Mouse (Mus musculus): ENCODE measurements at regions not wholly inside any gene's neighbourhood (a gene's known extent, or its start where the extent isn't known, plus 50 kb on each side); places are given as distances from the start of the nearest gene placed in this dataset.

DNA sequence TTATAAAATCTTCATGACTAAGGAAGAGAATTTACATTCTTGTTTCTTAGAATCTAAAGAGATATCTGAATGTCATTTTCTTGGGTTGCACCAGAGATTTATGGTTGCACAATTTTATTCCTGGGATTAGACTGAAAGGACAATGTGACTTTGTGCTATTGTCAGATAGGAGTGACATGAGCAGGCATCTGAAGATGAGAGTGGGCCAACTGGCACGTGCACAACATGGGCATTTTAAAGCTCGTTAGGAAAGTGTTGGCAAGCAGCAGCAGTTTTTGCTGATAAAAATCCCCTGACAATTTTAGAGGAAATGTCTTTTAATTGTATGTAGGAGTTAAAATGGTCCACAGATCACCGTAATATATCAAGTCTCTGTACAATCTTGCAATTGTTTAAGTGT is 178.9 kb upstream of the Tecrl start:
- no peak overlapping the region for H3K27ac ChIP-seq
- H3K9ac ChIP-seq (ENCODE audit: low read depth, low read length), result no peak overlapping the region
- no peaks in the 10 kb centered on the region for H3K4me1 ChIP-seq (ENCODE audit: control insufficient read depth, insufficient read depth, low read length)
- TF ChIP-seq EP300 (IDR thresholded peaks at IDR 0.05; ENCODE audit: insufficient read depth, low read depth, low read length) (no peak), CTCF (IDR thresholded peaks at IDR 0.05) (no peak), POLR2A (IDR thresholded peaks at IDR 0.05; ENCODE audit: insufficient read depth, low read depth, low read length) (no peak)
- no peak for DNase-seq
- no peak overlapping the region for H3K4me3 ChIP-seq
- intact Hi-C loops (cut with DNase I), result no loop called here
- no peaks in the 10 kb centered on the region for H3K79me2 ChIP-seq (replicated peaks; ENCODE audit: control insufficient read depth, insufficient read depth, low read length)
- no peaks in the 10 kb centered on the region for H3K27me3 ChIP-seq (ENCODE audit: control insufficient read depth, insufficient read depth, low read length)
- 25% methylated on average over 3 of the region's 3 CpGs for WGBS
- no peaks in the 10 kb centered on the region for H3K36me3 ChIP-seq (ENCODE audit: control insufficient read depth, insufficient read depth, low read length)

- no peaks in the 10 kb centered on the region for H3K4me1 ChIP-seq (ENCODE audit: control insufficient read depth, insufficient read depth, low read length)
- H3K27me3 ChIP-seq (ENCODE audit: control insufficient read depth, insufficient read depth, low read length), result no peaks in the 10 kb centered on the region
- WGBS, result 46% methylated on average over 1 of the region's 1 CpGs
- H3K9ac ChIP-seq (ENCODE audit: low read depth, low read length), result no peak overlapping the region
- no peak overlapping the region for H3K27ac ChIP-seq
- DNase-seq, result no peak
- intact Hi-C loops (cut with DNase I), result no loop called here
- no peaks in the 10 kb centered on the region for H3K79me2 ChIP-seq (replicated peaks; ENCODE audit: control insufficient read depth, insufficient read depth, low read length)
- TF ChIP-seq CTCF (IDR thresholded peaks at IDR 0.05) (peak; percentile 50), EP300 (IDR thresholded peaks at IDR 0.05; ENCODE audit: insufficient read depth, low read depth, low read length) (no peak)
- H3K36me3 ChIP-seq (ENCODE audit: control insufficient read depth, insufficient read depth, low read length), result no peaks in the 10 kb centered on the region
- H3K4me3 ChIP-seq, result no peak overlapping the region
Measured at GRCm38 (mm10) chr5:83518661-83519060, 163.7 kb upstream of the Tecrl start.

DNA sequence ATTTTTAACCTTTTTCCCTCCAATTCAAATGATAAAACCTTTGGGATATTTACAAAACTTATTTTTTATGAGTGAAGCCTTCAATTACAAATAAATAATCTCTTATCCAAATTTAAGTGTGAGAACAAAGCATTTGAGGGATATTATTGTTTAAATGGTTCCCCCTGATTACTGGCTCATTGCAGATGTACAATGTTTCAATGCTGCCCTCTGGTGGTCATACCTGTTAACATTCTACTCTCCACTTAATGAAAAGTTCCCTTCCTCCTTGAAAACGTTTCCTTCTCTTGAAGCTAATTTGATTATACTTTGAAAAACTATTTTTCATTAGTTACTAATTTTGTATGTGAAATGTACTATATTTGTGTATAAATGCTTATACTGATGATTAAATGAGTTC is 129.1 kb upstream of the Tecrl start:
- no peak for TF ChIP-seq POLR2A (IDR thresholded peaks at IDR 0.05; ENCODE audit: insufficient read depth, low read depth, low read length)
- peak; percentile 76 for TF ChIP-seq CTCF (IDR thresholded peaks at IDR 0.05)
- intact Hi-C loops (cut with DNase I), result no loop called here
- Histone ChIP-seq H3K27ac (no peak overlapping the region), H3K4me3 (no peak overlapping the region), H3K36me3 (ENCODE audit: control insufficient read depth, insufficient read depth, low read length) (no peaks in the 10 kb centered on the region), H3K9ac (ENCODE audit: low read depth, low read length) (no peak overlapping the region), H3K27me3 (ENCODE audit: control insufficient read depth, insufficient read depth, low read length) (no peaks in the 10 kb centered on the region), H3K79me2 (replicated peaks; ENCODE audit: control insufficient read depth, insufficient read depth, low read length) (no peaks in the 10 kb centered on the region), H3K4me1 (ENCODE audit: control insufficient read depth, insufficient read depth, low read length) (no peaks in the 10 kb centered on the region)
- no peak for DNase-seq
- WGBS, result 4% methylated on average over 1 of the region's 1 CpGs

GRCm38 (mm10) chr5:83440259-83440658 is 85.3 kb upstream of the Tecrl start:
- DNase-seq, result no peak
- no peaks in the 10 kb centered on the region for H3K79me2 ChIP-seq (replicated peaks; ENCODE audit: control insufficient read depth, insufficient read depth, low read length)
- no peaks in the 10 kb centered on the region for H3K27me3 ChIP-seq (ENCODE audit: control insufficient read depth, insufficient read depth, low read length)

GRCm38 (mm10) chr5:83436510-83436909 is 81.5 kb upstream of the Tecrl start:
- TF ChIP-seq EP300 (IDR thresholded peaks at IDR 0.05; ENCODE audit: insufficient read depth, low read depth, low read length) (no peak), POLR2A (IDR thresholded peaks at IDR 0.05; ENCODE audit: insufficient read depth, low read depth, low read length) (no peak), CTCF (IDR thresholded peaks at IDR 0.05) (no peak)
- Histone ChIP-seq H3K36me3 (ENCODE audit: control insufficient read depth, insufficient read depth, low read length) (no peaks in the 10 kb centered on the region), H3K27me3 (ENCODE audit: control insufficient read depth, insufficient read depth, low read length) (no peaks in the 10 kb centered on the region), H3K4me3 (no peak overlapping the region), H3K27ac (no peak overlapping the region), H3K4me1 (ENCODE audit: control insufficient read depth, insufficient read depth, low read length) (no peaks in the 10 kb centered on the region), H3K79me2 (replicated peaks; ENCODE audit: control insufficient read depth, insufficient read depth, low read length) (no peaks in the 10 kb centered on the region), H3K9ac (ENCODE audit: low read depth, low read length) (no peak overlapping the region)
- intact Hi-C loops (cut with DNase I), result loop anchor here (10.0 kb wide), 1 partner anchor 82 kb away; the partner anchor contains the start of gene Tecrl
- DNase-seq, result no peak
- whole genome bisulfite sequencing, result 70% methylated on average over 1 of the region's 1 CpGs

More at GRCm38 (mm10) chr5:83440259-83440658, 85.3 kb upstream of the Tecrl start:
- no peak overlapping the region for H3K27ac ChIP-seq
- H3K4me3 ChIP-seq, result no peak overlapping the region
- intact Hi-C loops (cut with DNase I), result no loop called here
- no peaks in the 10 kb centered on the region for H3K4me1 ChIP-seq (ENCODE audit: control insufficient read depth, insufficient read depth, low read length)
- TF ChIP-seq EP300 (IDR thresholded peaks at IDR 0.05; ENCODE audit: insufficient read depth, low read depth, low read length) (no peak), CTCF (IDR thresholded peaks at IDR 0.05) (peak; percentile 89)
- no peaks in the 10 kb centered on the region for H3K36me3 ChIP-seq (ENCODE audit: control insufficient read depth, insufficient read depth, low read length)
- WGBS, result 7% methylated on average over 3 of the region's 3 CpGs
- H3K9ac ChIP-seq (ENCODE audit: low read depth, low read length), result no peak overlapping the region

- Histone ChIP-seq H3K27me3 (ENCODE audit: control insufficient read depth, insufficient read depth, low read length) (no peaks in the 10 kb centered on the region), H3K9ac (ENCODE audit: low read depth, low read length) (no peak overlapping the region), H3K4me1 (ENCODE audit: control insufficient read depth, insufficient read depth, low read length) (no peaks in the 10 kb centered on the region), H3K27ac (no peak overlapping the region), H3K4me3 (no peak overlapping the region), H3K79me2 (replicated peaks; ENCODE audit: control insufficient read depth, insufficient read depth, low read length) (no peaks in the 10 kb centered on the region), H3K36me3 (ENCODE audit: control insufficient read depth, insufficient read depth, low read length) (no peaks in the 10 kb centered on the region)
- WGBS, result 36% methylated on average over 5 of the region's 5 CpGs
- no peak for DNase-seq
- intact Hi-C loops (cut with DNase I), result no loop called here
- no peak for TF ChIP-seq CTCF (IDR thresholded peaks at IDR 0.05)
- TF ChIP-seq POLR2A (IDR thresholded peaks at IDR 0.05; ENCODE audit: insufficient read depth, low read depth, low read length), result no peak
Measured at GRCm38 (mm10) chr5:83421708-83422107, 66.7 kb upstream of the Tecrl start.

All from heart, adult 2 months (tissue).